ENCODE assay signal across 8 mouse cellular contexts in genomic region chr13:23400771-23401682, GRCm38 (mm10). TPM values are rescaled to one million over a fixed set of nuclear protein-coding genes. Genes with fewer than 3 reads are reported as not detected.
DNase-seq lines count a peak whose midpoint lies in the region; ATAC-seq and TF ChIP-seq lines count a peak whose summit lies in the region.

No protein-coding gene starts in this region.

- H3K36me3 ChIP-seq in intestine, postnatal 0 days (ENCODE audit: control insufficient read depth, insufficient read depth) = no peaks in the 10 kb centered on the region
- H3K36me3 ChIP-seq in neural tube, embryonic 11.5 days (ENCODE audit: control insufficient read depth, insufficient read depth, low read length) = no peaks in the 10 kb centered on the region

- H3K27ac ChIP-seq in intestine, postnatal 0 days (ENCODE audit: low read depth, low read length) = no peak overlapping the region
- H3K27ac ChIP-seq in neural tube, embryonic 11.5 days (ENCODE audit: low read depth, low read length) = no peak overlapping the region

- H3K27me3 ChIP-seq in intestine, postnatal 0 days (replicated peaks; ENCODE audit: control insufficient read depth, insufficient read depth, low read length) = peaks cover 19% of the 10 kb centered on the region; the same call in 1 of the 2 replicates
- peaks cover 2% of the 10 kb centered on the region; the same call in 1 of the 2 replicates for H3K27me3 ChIP-seq in neural tube, embryonic 11.5 days (ENCODE audit: control insufficient read depth, insufficient read depth, low read length)

- peak overlapping the region; percentile 68 for H3K4me2 ChIP-seq in intestine, postnatal 0 days (replicated peaks; ENCODE audit: low read depth)
- H3K4me2 ChIP-seq in neural tube, embryonic 11.5 days (ENCODE audit: low read depth) = peak overlapping the region; percentile 45; the same call in 1 of the 2 replicates

- no peak overlapping the region for H3K9ac ChIP-seq in intestine, postnatal 0 days (ENCODE audit: low read depth, low read length)
- no peak overlapping the region for H3K9ac ChIP-seq in neural tube, embryonic 11.5 days (ENCODE audit: low read length)

- no peaks in the 10 kb centered on the region for H3K4me1 ChIP-seq in intestine, postnatal 0 days (replicated peaks; ENCODE audit: control insufficient read depth, insufficient read depth, low read length)
- H3K4me1 ChIP-seq in neural tube, embryonic 11.5 days (ENCODE audit: control insufficient read depth, insufficient read depth, low read length) = no peaks in the 10 kb centered on the region

- ATAC-seq in intestine, postnatal 0 days = no peak
- no peak for ATAC-seq in neural tube, embryonic 11.5 days (ENCODE audit: insufficient read depth, low FRiP score, low TSS enrichment)

- no peaks in the 10 kb centered on the region for H3K9me3 ChIP-seq in intestine, postnatal 0 days (ENCODE audit: control insufficient read depth)
- no peaks in the 10 kb centered on the region for H3K9me3 ChIP-seq in neural tube, embryonic 11.5 days (ENCODE audit: control insufficient read depth, low read length)

- WGBS in intestine, postnatal 0 days = 15% methylated on average over 24 of the region's 24 CpGs
- 5% methylated on average over 24 of the region's 24 CpGs for WGBS in neural tube, embryonic 11.5 days

- DNase-seq in cerebellum, adult 9-10 months = peak; percentile 49
- DNase-seq in cerebellum, adult 9-11 months = no peak
- peak; percentile 39 for DNase-seq in thymus, postnatal 4 days
- no peak for DNase-seq in thymus, postnatal 25 days
- DNase-seq in neural tube, embryonic 11.5 days (ENCODE audit: low spot score) = no peak
- no peak for DNase-seq in cerebellum, postnatal 4 days (ENCODE audit: low spot score in 2 of 2)
- DNase-seq in layer of hippocampus, adult 8-10 months (ENCODE audit: low spot score in 2 of 2) = no peak

- no peak for TF ChIP-seq CTCF in intestine, postnatal 0 days (IDR thresholded peaks at IDR 0.05; ENCODE audit: low read depth)

- no peak overlapping the region for H3K4me3 ChIP-seq in intestine, postnatal 0 days (ENCODE audit: low read depth, low read length)
- H3K4me3 ChIP-seq in neural tube, embryonic 11.5 days (ENCODE audit: low read depth, low read length) = no peak overlapping the region; the same call in 1 of the 2 replicates

RNA-seq across cellular contexts. Expression of gene Abt1, which starts 22.6 kb away (rescaled TPM):
- polyA plus RNA-seq in intestine, postnatal 0 days (2015; fragmentation: Nextera tagmentation; extraction: Ambion mirVana) = 5.1 and 5.6 TPM in 2 replicates
- polyA plus RNA-seq in neural tube, embryonic 11.5 days (2014; fragmentation: Nextera tagmentation; extraction: Ambion mirVana) = 13.3 and 13.7 TPM in 2 replicates
- total RNA-seq in layer of hippocampus, adult 8-10 months (2022) = 1 to 10 TPM; 8.0 to 9.0 (median 8.7) TPM

RNA-seq across cellular contexts. Expression of gene Zfp322a, which starts 32.0 kb away (rescaled TPM):
- polyA plus RNA-seq in intestine, postnatal 0 days (2015; fragmentation: Nextera tagmentation; extraction: Ambion mirVana) = 15.6 and 17.2 TPM in 2 replicates
- polyA plus RNA-seq in neural tube, embryonic 11.5 days (2014; fragmentation: Nextera tagmentation; extraction: Ambion mirVana) = 62.0 and 62.7 TPM in 2 replicates
- 10 to 100 TPM; 26.0 to 33.5 (median 30.2) TPM for total RNA-seq in layer of hippocampus, adult 8-10 months (2022)

Comparison
In these comparisons a context has a peak if more than half of its experiments do, and no peak if none do; other contexts are left out.
1. DNase-seq: peak in cerebellum, adult 9-10 months (single experiment) and thymus, postnatal 4 days (single experiment); none in cerebellum, adult 9-11 months (single experiment), thymus, postnatal 25 days (single experiment), neural tube, embryonic 11.5 days (single experiment), cerebellum, postnatal 4 days (0 of 2) and layer of hippocampus, adult 8-10 months (0 of 2).